Comparison of ENCODE assay signal across 7 mouse cellular contexts in genomic region chr4:129057533-129058206, GRCm38 (mm10). TPM values are rescaled to one million over a fixed set of nuclear protein-coding genes. Genes with fewer than 3 reads are reported as not detected.
DNase-seq lines count a peak whose midpoint lies in the region; ATAC-seq and TF ChIP-seq lines count a peak whose summit lies in the region.

No protein-coding gene starts in this region.

- peak overlapping the region; percentile 92 for H3K9ac ChIP-seq in intestine, postnatal 0 days (ENCODE audit: low read depth, low read length)
- H3K9ac ChIP-seq in midbrain, embryonic 12.5 days (replicated peaks), result peak overlapping the region; percentile 99

- H3K4me1 ChIP-seq in intestine, postnatal 0 days (replicated peaks; ENCODE audit: control insufficient read depth, insufficient read depth, low read length), result peaks cover 11% of the 10 kb centered on the region; the same call in 1 of the 2 replicates
- H3K4me1 ChIP-seq in midbrain, embryonic 12.5 days, result peaks cover 14% of the 10 kb centered on the region
- H3K4me1 ChIP-seq in small intestine, adult 2 months (ENCODE audit: control insufficient read depth, insufficient read depth, insufficient read length, low read length), result peaks cover 1% of the 10 kb centered on the region; the same call in 1 of the 2 replicates

- intact Hi-C loops in left cerebral cortex, postnatal 4 days (cut with DNase I), result no loop called here

- WGBS in intestine, postnatal 0 days, result 4% methylated on average over 36 of the region's 44 CpGs
- 3% methylated on average over 41 of the region's 44 CpGs for WGBS in midbrain, embryonic 12.5 days
- WGBS in small intestine, adult 2 months, result 4% methylated on average over 44 of the region's 44 CpGs

- peak overlapping the region; percentile 93 for H3K4me3 ChIP-seq in intestine, postnatal 0 days (ENCODE audit: low read depth, low read length)
- peak overlapping the region; percentile 99 for H3K4me3 ChIP-seq in midbrain, embryonic 12.5 days
- peak overlapping the region; percentile 96 for H3K4me3 ChIP-seq in small intestine, adult 2 months (ENCODE audit: low read depth, low read length)

- TF ChIP-seq POLR2A in small intestine, adult 2 months (IDR thresholded peaks at IDR 0.05; ENCODE audit: low read depth, low read length), result peak; percentile 97

- H3K36me3 ChIP-seq in intestine, postnatal 0 days (ENCODE audit: control insufficient read depth, insufficient read depth), result no peaks in the 10 kb centered on the region
- H3K36me3 ChIP-seq in midbrain, embryonic 12.5 days, result no peaks in the 10 kb centered on the region
- H3K36me3 ChIP-seq in small intestine, adult 2 months (ENCODE audit: control insufficient read depth, insufficient read depth, low read length), result peaks cover 1% of the 10 kb centered on the region; the same call in 1 of the 2 replicates

- H3K27ac ChIP-seq in intestine, postnatal 0 days (ENCODE audit: low read depth, low read length), result peak overlapping the region; percentile 93
- H3K27ac ChIP-seq in midbrain, embryonic 12.5 days (replicated peaks), result peak overlapping the region; percentile 95
- H3K27ac ChIP-seq in small intestine, adult 2 months (ENCODE audit: insufficient read depth, low read depth, low read length), result no peak overlapping the region

- ATAC-seq in intestine, postnatal 0 days, result peak; percentile 96
- ATAC-seq in midbrain, embryonic 12.5 days (ENCODE audit: low FRiP score, low read depth), result peak; percentile 95

- no peak for TF ChIP-seq CTCF in intestine, postnatal 0 days (IDR thresholded peaks at IDR 0.05; ENCODE audit: low read depth)
- no peak for TF ChIP-seq CTCF in small intestine, adult 2 months (IDR thresholded peaks at IDR 0.05; ENCODE audit: extremely low read depth, insufficient read length, insufficient replicate concordance, low read depth, low read length)

- H3K9me3 ChIP-seq in intestine, postnatal 0 days (ENCODE audit: control insufficient read depth), result no peaks in the 10 kb centered on the region
- no peaks in the 10 kb centered on the region for H3K9me3 ChIP-seq in midbrain, embryonic 12.5 days

- peak; percentile 96 for DNase-seq in adrenal gland, adult 2 months
- DNase-seq in embryo, embryonic 11.5 days (ENCODE audit: low read depth, low spot score), result peak; percentile 94
- peak; percentile 97 to 98 for DNase-seq in gastrocnemius, postnatal 4 days (ENCODE audit: low spot score in 2 of 2)
- DNase-seq in left cerebral cortex, postnatal 4 days, result peak; percentile 98

- no peaks in the 10 kb centered on the region for H3K27me3 ChIP-seq in intestine, postnatal 0 days (replicated peaks; ENCODE audit: control insufficient read depth, insufficient read depth, low read length)
- H3K27me3 ChIP-seq in midbrain, embryonic 12.5 days, result no peaks in the 10 kb centered on the region; the same call in none of the 2 replicates
- H3K27me3 ChIP-seq in small intestine, adult 2 months (ENCODE audit: control insufficient read depth, insufficient read depth, low read length), result no peaks in the 10 kb centered on the region

- H3K4me2 ChIP-seq in intestine, postnatal 0 days (replicated peaks; ENCODE audit: low read depth), result peak overlapping the region; percentile 100
- peak overlapping the region; percentile 100 for H3K4me2 ChIP-seq in midbrain, embryonic 12.5 days (replicated peaks)

RNA-seq across cellular contexts. Expression of gene Rnf19b, which starts 0.4 kb away (rescaled TPM):
- total RNA-seq in adrenal gland, adult 2 months (2021), result 10 to 100 TPM; 33.4 to 39.6 TPM
- polyA plus RNA-seq in adrenal gland, adult 2 months (2012; rRNA removed), result 69.1 and 74.7 TPM in 2 replicates
- 10 to 100 TPM; 16.0 to 18.0 TPM for total RNA-seq in gastrocnemius, postnatal 4 days (2021)
- 11.0 and 12.2 TPM in 2 replicates for polyA plus RNA-seq in intestine, postnatal 0 days (2015; fragmentation: Nextera tagmentation; extraction: Ambion mirVana)
- 100 to 1,000 TPM in 1 of 2 experiments, 10 to 100 TPM in 1; 97.9 to 102 TPM for total RNA-seq in left cerebral cortex, postnatal 4 days (2021)
- 15.8 and 16.5 TPM in 2 replicates for polyA plus RNA-seq in midbrain, embryonic 12.5 days (2016; fragmentation: Nextera tagmentation; extraction: Ambion mirVana)
- polyA plus RNA-seq in small intestine, adult 2 months (2012; rRNA removed), result 99.3 and 218 TPM in 2 replicates

RNA-seq across cellular contexts. Expression of gene Tmem54, which starts 47.7 kb away (rescaled TPM):
- total RNA-seq in adrenal gland, adult 2 months (2021), result not detected
- not detected in 2 replicates for polyA plus RNA-seq in adrenal gland, adult 2 months (2012; rRNA removed)
- total RNA-seq in gastrocnemius, postnatal 4 days (2021), result under 1 TPM in 1 of 2 experiments, not detected in 1; 0.73 TPM
- polyA plus RNA-seq in intestine, postnatal 0 days (2015; fragmentation: Nextera tagmentation; extraction: Ambion mirVana), result 363 and 366 TPM in 2 replicates
- not detected for total RNA-seq in left cerebral cortex, postnatal 4 days (2021)
- 0.51 and 0.63 TPM in 2 replicates for polyA plus RNA-seq in midbrain, embryonic 12.5 days (2016; fragmentation: Nextera tagmentation; extraction: Ambion mirVana)
- 473 and 851 TPM in 2 replicates for polyA plus RNA-seq in small intestine, adult 2 months (2012; rRNA removed)

Comparison
In these comparisons a context has a peak if more than half of its experiments do, and no peak if none do; other contexts are left out.
1. RNA of gene Tmem54, which starts 47.7 kb away (polyA plus RNA-seq): 473 to 851 TPM in small intestine, adult 2 months and 363 to 366 TPM in intestine, postnatal 0 days; 0.51 to 0.63 TPM in midbrain, embryonic 12.5 days and not detected in adrenal gland, adult 2 months; every median in the first group is over 100 times any median in the second.
2. Peak in every context shown above with its lines, with median percentiles within 50 percentile points of each other: DNase-seq and H3K4me3 ChIP-seq.